Mouse (Mus musculus) cerebellum, postnatal 25 days (tissue): ENCODE measurements at regions not wholly inside any gene's neighbourhood (a gene's known extent, or its start where the extent isn't known, plus 50 kb on each side); places are given as distances from the start of the nearest gene placed in this dataset.

Source experiments
- DNase-seq, 2 experiments: peaks; one replicate each; pipeline ENCODE4 v3.0.0; 2021; ENCODE audit warnings: mixed read lengths in 2 of 2

GRCm38 (mm10) chr1:189458421-189458820 lies 56.3 kb upstream of the Kcnk2 start:
- DNase-seq, result no peak
